In genomic region chr11:111766371-111767011, GRCm38 (mm10) we compare ENCODE assay signal across 11 mouse cellular contexts.
DNase-seq lines count a peak whose midpoint lies in the region; ATAC-seq and TF ChIP-seq lines count a peak whose summit lies in the region.
"Had no signal": no experiment of that assay in that cellular context is flagged by ENCODE, and none has a peak within 500 bp of the region (broad histone marks: within the 10 kb centered on the region; RNA-seq: fewer than 3 reads in every experiment).

No protein-coding gene starts in this region.

- H3K79me2 ChIP-seq in heart, adult 2 months (replicated peaks; ENCODE audit: control insufficient read depth, insufficient read depth, low read length): no peaks in the 10 kb centered on the region

- no peaks in the 10 kb centered on the region for H3K36me3 ChIP-seq in heart, adult 2 months (ENCODE audit: control insufficient read depth, insufficient read depth, low read length)
- no peaks in the 10 kb centered on the region for H3K36me3 ChIP-seq in heart, embryonic 10.5 days
- H3K36me3 ChIP-seq in hindbrain, postnatal 0 days (ENCODE audit: insufficient read depth, low read length): no peaks in the 10 kb centered on the region
- H3K36me3 ChIP-seq in limb, embryonic 10.5 days: no peaks in the 10 kb centered on the region

- no peaks in the 10 kb centered on the region for H3K4me1 ChIP-seq in heart, adult 2 months (ENCODE audit: control insufficient read depth, insufficient read depth, low read length)
- H3K4me1 ChIP-seq in heart, embryonic 10.5 days: no peaks in the 10 kb centered on the region
- no peaks in the 10 kb centered on the region for H3K4me1 ChIP-seq in hindbrain, postnatal 0 days (ENCODE audit: insufficient read depth, low read length)
- H3K4me1 ChIP-seq in limb, embryonic 10.5 days: no peaks in the 10 kb centered on the region

- no peak for TF ChIP-seq CTCF in heart, adult 2 months (IDR thresholded peaks at IDR 0.05)
- no peak for TF ChIP-seq CTCF in hindbrain, postnatal 0 days (IDR thresholded peaks at IDR 0.05; ENCODE audit: low read depth)

- no peak overlapping the region for H3K9ac ChIP-seq in heart, adult 2 months (ENCODE audit: low read depth, low read length)
- H3K9ac ChIP-seq in hindbrain, postnatal 0 days (replicated peaks; ENCODE audit: low read length): no peak overlapping the region

- H3K27me3 ChIP-seq in heart, adult 2 months (ENCODE audit: control insufficient read depth, insufficient read depth, low read length): no peaks in the 10 kb centered on the region
- no peaks in the 10 kb centered on the region for H3K27me3 ChIP-seq in heart, embryonic 10.5 days (ENCODE audit: insufficient read depth, poor library complexity, severe bottlenecking)
- H3K27me3 ChIP-seq in hindbrain, postnatal 0 days (ENCODE audit: insufficient read depth, low read length): no peaks in the 10 kb centered on the region
- no peaks in the 10 kb centered on the region for H3K27me3 ChIP-seq in limb, embryonic 10.5 days (ENCODE audit: low read depth, poor library complexity, severe bottlenecking)

- no peaks in the 10 kb centered on the region for H3K9me3 ChIP-seq in heart, embryonic 10.5 days
- H3K9me3 ChIP-seq in hindbrain, postnatal 0 days (ENCODE audit: low read length): no peaks in the 10 kb centered on the region
- no peaks in the 10 kb centered on the region for H3K9me3 ChIP-seq in limb, embryonic 10.5 days (replicated peaks)

- H3K27ac ChIP-seq in heart, adult 2 months: no peak overlapping the region
- peak overlapping the region; percentile 17; the same call in 1 of the 2 replicates for H3K27ac ChIP-seq in heart, embryonic 10.5 days
- H3K27ac ChIP-seq in hindbrain, postnatal 0 days: no peak overlapping the region
- H3K27ac ChIP-seq in limb, embryonic 10.5 days: no peak overlapping the region

- no peak for TF ChIP-seq POLR2A in heart, adult 2 months (IDR thresholded peaks at IDR 0.05; ENCODE audit: insufficient read depth, low read depth, low read length)

- no peak overlapping the region for H3K4me3 ChIP-seq in heart, adult 2 months
- no peak overlapping the region for H3K4me3 ChIP-seq in heart, embryonic 10.5 days
- H3K4me3 ChIP-seq in hindbrain, postnatal 0 days (ENCODE audit: low read length): no peak overlapping the region
- H3K4me3 ChIP-seq in limb, embryonic 10.5 days: no peak overlapping the region

- intact Hi-C loops in heart, adult 2 months (cut with DNase I): no loop called here

- no peak overlapping the region for H3K4me2 ChIP-seq in hindbrain, postnatal 0 days (ENCODE audit: low read depth, low read length)

- WGBS in heart, adult 2 months: 23% methylated on average over 6 of the region's 6 CpGs
- 31% methylated on average over 6 of the region's 6 CpGs for WGBS in heart, embryonic 10.5 days
- WGBS in hindbrain, postnatal 0 days: 16% methylated on average over 6 of the region's 6 CpGs
- 86% methylated on average over 6 of the region's 6 CpGs for WGBS in limb, embryonic 10.5 days

- TF ChIP-seq EP300 in heart, adult 2 months (IDR thresholded peaks at IDR 0.05; ENCODE audit: insufficient read depth, low read depth, low read length): no peak

- DNase-seq in heart, adult 2 months: peak; percentile 19 to 20
- no peak for DNase-seq in heart, adult 11 months
- DNase-seq in Muller cell, postnatal 12 days (ENCODE audit: inconsistent ontology term): peak; percentile 19
- no peak for DNase-seq in heart, embryonic 10.5 days (ENCODE audit: low spot score)
- peak; percentile 47 for DNase-seq in hindbrain, postnatal 0 days (ENCODE audit: low spot score)
- DNase-seq in thymus, postnatal 36 days: no peak
- DNase-seq in limb, embryonic 10.5 days (ENCODE audit: low spot score): no peak
- no peak for DNase-seq in urinary bladder, postnatal 14 days (ENCODE audit: low spot score)
- DNase-seq: cerebellum, adult 9-10 months; lung, postnatal 10 days; thymus, adult 18-20 months had no signal

- peak; percentile 53; the same call in 1 of the 2 replicates for ATAC-seq in hindbrain, postnatal 0 days

Comparison
In these comparisons a context has a peak if more than half of its experiments do, and no peak if none do; other contexts are left out.
1. DNase-seq: peak in heart, adult 2 months (2 of 2), Muller cell, postnatal 12 days (single experiment) and hindbrain, postnatal 0 days (single experiment); none in heart, adult 11 months (single experiment), heart, embryonic 10.5 days (single experiment), thymus, postnatal 36 days (0 of 2), limb, embryonic 10.5 days (single experiment) and urinary bladder, postnatal 14 days (single experiment).